Mouse (Mus musculus) liver, adult 2 months (tissue): ENCODE data around the gene Olfr523.

Source experiments
- CTCF ChIP-seq: fragments of 200-500 bp; IDR thresholded peaks from 2 replicates; pipeline ENCODE4 v1.5.1; 2011; ENCODE audit warnings: low read depth, low read length, control low read depth
- POLR2A ChIP-seq: fragments of 200-500 bp; IDR thresholded peaks from 2 replicates; pipeline ENCODE4 v1.6.1; 2011; ENCODE audit warnings: low read length, control low read depth; ENCODE audit not compliant: insufficient read depth; ENCODE audit errors: extremely low read depth

GRCm38 (mm10) chr7:140167950-140168349 lies 5.1 kb upstream of the Olfr523 start:
- TF ChIP-seq CTCF (no peak), POLR2A (no peak)
